Mouse (Mus musculus) erythroblast, adult 5-6 weeks (primary cell): Measurements from ENCODE around the gene Gm10190. TPM values are rescaled to one million over a fixed set of nuclear protein-coding genes. Genes with fewer than 3 reads are reported as not detected.
"Not testable (repeated sequence)": the region's sequence is repeated elsewhere in the genome, so short reads cannot be mapped to it uniquely, and the experiment has no call there.

Experiments
- ATAC-seq: replicated peaks from 2 replicates; pipeline ENCODE4 v1.8.0; 2016; ENCODE audit warnings: moderate number of reproducible peaks, mild to moderate bottlenecking, moderate TSS enrichment, inconsistent platforms; ENCODE audit not compliant: poor library complexity, low FRiP score, severe bottlenecking
- total RNA-seq, 2 experiments: library from RNA; stranded (forward) in 1 of 2; stranded (reverse) in 1 of 2; fragments of 150-400 nt in 1 of 2; fragments of 200-764, 138-1000 nt in 1 of 2; gene quantifications; 2 replicates each; pipeline versions ENCODE4 v1.2.3 to v1.2.4; 2015 to 2017; ENCODE audit warnings: low replicate concordance in 2 of 2

The Gm10190 gene
- total RNA-seq (2015; ENCODE audit: low replicate concordance): not detected in 2 replicates
- total RNA-seq (2017; ENCODE audit: low replicate concordance): not detected in 2 replicates

DNA sequence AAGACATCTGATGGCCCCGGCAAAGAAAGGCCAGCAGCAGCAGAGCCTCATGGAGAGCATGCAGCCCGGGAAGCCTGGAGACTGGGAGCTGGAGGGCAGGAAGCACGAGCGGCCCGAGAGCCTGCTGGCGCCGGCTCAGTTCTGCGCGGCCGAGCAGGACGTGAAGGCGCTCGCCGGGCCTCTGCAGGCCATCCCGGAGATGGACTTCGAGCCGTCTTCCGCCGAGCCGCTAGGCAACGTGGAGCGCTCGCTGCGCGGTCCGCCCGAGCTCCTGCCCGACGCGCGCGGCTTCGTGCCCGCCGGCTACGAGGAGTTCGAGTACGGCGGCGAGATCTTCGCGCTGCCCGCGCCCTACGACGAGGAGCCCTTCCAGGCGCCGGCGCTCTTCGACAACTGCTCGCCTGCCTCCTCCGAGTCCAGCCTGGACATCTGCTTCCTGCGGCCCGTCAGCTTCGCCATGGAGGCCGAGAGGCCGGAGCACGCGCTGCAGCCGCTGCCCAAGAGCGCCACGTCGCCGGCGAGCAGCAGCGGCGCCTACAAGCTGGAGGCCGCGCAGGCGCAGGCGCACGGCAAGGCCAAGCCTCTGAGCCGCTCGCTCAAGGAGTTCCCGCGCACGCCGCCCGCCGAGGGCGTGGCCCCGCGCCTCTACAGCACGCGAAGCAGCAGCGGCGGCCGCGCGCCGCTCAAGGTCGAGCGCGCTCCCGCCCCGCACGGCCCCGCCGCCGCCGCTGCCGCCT is at the start of gene Gm10190:
Gene Gm10190 (minus strand): TSS at position 553 of the 737 bp plus-strand sequence.
- ATAC-seq: peak; percentile 78

DNA sequence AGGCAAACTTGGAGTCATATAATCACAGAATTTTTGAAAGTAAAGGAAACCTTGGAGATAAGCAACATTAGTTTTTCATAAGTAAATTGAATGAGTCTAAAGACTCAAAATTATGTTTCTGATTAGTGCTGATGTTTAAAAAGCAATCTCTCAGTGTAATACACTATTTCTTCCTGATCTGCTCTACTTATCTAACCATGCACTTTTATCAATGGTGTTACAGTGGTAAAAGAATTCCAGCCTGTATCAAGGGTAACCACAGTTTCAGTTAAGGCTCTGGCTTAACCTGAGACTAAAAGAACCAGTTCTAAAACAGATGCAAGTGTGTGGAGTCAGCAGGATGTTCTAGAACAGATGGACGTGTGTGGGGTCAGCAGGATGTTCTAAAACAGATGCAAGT is 47.7 kb upstream of the Gm10190 start:
- ATAC-seq: no peak

DNA sequence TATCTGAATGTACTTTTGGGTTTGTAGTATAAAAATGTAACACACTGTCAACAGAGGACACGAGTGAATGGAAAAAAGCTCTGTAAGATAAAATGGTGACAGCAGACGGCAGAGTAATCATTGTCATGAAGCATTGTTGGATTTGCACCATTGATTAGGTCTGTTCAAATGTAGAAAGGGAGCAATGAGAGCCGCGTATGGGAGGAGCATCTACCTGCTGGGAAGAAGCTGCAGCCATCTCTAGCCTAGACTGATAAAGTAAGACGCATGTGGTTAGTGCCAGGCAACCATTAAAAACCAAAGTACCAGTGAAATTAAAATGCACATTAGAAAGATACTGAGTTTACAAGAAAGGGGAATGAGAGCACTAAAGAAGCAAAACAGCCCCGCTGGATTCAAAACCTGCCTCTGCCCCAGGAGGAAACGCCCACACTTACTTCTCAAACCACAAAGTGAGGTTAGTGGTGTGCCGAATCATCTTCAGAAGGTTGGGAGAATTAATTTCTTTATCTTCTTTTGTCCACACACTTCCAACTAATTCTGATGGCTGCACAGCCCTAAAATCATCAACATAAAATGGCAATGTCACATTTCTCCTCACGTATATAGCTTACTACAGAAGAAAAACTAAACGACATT is 45.4 kb upstream of the Gm10190 start:
- no peak for ATAC-seq

DNA sequence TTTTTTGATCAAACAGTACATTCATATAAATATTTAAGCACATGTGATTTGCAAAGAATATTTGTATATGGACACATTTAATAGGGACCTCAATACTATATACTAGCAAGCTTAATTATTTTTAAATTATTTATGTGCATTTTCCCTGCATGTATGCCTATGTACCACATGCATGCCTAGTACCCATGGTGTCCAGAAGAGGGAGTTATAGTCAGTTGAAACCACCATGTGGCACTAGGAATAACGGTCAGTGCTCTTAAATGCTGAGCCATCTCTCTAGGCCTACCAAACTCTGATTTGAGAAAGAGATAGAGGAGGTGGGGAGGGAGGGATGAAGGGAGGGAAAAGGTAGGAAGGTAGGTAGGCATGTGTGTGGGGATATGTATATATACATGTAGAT is 37.8 kb upstream of the Gm10190 start:
- ATAC-seq: no peak

DNA sequence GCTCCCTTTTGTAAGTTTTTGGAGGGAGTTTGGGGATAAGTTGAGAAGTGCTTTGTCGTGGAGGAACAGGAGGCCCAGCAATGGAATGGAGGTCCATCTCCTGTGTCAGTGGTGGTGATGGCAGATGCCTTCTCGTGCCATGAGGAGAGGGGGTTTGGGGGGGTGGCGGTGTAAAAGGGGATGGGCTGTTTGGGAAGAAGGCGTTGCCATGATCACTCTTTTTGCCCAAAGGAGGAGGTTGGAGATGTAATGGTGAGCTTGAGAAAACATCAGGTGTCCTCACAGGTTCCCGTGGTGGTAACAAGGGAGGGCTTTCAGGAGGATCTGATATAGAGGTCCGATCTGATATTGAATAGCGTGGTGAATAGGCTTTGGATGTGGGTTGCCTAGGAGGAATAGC is 24.9 kb upstream of the Gm10190 start:
- ATAC-seq: no peak

DNA sequence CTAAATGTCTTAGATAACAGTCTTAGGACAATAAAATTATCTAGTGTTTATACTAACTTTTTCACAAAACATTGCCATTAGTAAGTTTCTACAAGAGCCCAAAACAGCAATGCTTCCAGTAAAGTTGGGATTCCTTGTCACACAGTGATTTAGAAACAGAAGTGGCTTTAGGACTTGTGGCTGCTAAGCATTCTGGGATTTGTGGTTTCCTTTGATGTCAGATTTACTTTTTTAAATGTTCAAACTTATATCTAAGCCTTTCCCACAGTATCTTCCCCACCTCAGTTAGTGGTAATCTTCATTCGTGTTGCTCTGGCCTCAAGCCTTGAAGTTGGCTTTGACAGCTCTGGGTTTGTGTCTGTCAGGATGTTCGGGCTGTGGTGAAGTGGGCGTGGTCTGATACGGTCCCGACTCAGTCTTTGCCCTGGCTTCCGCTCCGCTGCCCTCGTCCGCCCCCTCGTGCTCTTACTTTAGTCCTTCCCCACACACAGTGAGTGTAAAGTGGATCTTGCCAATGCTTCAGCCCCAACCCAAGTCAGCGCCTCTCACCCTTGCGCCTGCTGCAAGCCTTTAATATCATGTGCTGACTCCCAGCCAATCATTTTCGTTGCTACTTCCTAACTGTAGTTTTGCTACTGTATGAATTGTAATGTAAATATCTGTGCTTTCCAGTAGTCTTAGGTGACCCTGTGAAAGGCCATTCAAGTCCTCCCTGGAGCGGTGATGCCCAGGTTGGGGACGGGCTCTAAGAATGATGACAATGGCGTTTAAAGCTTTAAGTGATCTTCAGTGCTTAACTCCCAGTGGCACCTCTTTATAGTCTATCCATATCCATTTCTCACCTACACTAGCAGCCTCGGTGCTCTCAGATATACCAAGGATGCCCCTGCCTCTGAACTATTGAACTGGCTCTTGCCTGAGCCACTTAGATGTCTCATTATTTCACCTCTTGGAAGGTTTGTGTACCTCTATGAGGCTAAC is 18.4 kb upstream of the Gm10190 start:
- ATAC-seq: peak; percentile 84

DNA sequence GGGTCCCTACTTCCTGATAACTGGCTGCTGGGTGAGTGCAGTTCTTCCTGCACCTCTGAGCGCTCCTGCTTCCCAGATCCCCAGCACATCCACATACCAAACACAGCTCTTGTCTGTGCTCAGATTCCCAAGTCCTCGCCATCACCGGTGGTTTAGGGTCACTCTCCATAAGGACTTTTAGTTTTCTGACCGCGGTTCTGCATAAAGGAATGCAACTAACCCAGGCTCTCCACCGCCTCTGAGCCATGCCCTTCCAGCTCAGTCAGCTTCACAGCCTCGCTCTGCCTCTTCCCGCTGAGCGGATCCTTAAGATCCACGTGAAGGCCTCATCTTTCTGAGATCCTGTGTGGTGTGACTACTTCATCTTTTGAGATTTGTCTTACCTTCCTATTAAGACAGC is 16.7 kb upstream of the Gm10190 start:
- no peak for ATAC-seq

DNA sequence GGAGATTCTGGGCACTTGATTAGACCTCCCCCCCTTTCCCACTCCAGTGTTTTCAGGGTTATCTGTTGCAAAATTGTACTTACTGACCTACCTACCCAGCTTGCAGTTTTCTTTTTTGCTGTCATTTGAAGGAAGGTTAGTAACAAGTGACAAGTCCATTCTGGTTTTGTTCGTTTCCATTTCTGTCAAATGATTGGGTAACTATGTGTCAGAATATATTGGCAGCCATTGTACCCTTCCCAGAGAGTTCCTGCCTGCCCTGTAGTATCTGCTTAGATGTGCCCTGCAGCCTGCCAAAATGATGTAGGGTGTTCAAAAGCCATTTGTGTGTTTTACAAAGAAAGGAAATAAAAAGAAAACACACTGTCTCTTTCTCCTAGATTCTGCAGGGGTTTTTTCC is 12.3 kb upstream of the Gm10190 start:
- ATAC-seq: no peak

DNA sequence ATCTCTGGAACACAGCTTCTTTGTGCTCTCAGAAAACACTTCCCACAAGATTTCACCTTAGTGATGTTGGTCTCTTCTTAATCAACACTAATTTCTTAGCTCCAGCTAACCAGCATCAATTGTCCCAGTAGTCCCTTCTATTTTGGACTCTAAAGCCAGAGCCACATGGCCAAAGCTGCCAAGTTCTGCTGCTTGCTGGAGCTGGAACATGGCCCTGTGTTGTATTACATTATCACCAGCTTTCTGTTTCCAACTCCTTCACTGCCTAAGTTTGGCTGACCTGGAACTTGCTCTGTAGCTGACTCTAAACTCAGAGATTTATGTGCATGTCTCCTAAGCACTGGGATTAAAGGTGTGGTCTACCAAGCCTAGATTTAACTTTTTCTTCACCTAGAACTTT is 5.0 kb upstream of the Gm10190 start:
- not testable (repeated sequence) for ATAC-seq

DNA sequence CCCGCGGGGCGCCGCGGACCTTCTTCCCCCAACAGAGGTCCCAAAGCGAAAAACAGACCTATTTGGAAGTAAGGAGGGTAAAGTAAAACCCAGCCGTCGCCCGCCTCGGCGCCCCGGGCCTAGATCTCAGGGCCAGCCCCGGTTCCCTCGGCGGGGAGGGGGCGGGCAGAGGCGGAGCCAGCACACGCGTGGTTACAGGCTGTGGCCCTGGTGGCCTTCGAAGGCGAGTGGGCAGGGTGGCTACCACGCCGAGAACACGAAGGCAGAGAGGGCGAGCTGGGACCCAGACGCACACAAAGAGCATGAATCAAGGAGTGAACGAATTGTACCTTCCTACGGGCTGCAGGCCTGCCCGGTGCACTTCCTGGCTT is 370 bp upstream of the Gm10190 start:
- no peak for ATAC-seq

DNA sequence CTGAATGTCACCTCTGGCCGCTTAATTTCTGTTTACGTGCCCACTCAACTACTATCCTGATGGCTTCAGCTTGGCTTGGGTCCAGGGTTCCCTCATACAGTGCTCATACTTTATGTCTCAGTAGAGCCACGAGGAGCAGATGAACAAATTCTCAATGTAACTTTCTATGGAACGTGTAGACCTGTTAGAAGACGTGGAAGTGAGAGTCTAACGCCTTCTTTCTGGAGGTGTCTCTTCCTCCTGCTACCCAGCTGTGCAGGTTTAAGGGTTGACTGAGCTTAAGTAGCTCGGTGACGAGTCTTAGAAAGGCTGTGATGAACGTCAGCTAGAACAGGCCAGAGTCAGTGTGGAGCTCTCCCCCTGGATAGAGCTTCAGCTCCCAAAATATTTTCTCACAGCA is 4.7 kb downstream of the Gm10190 start:
- no peak for ATAC-seq

DNA sequence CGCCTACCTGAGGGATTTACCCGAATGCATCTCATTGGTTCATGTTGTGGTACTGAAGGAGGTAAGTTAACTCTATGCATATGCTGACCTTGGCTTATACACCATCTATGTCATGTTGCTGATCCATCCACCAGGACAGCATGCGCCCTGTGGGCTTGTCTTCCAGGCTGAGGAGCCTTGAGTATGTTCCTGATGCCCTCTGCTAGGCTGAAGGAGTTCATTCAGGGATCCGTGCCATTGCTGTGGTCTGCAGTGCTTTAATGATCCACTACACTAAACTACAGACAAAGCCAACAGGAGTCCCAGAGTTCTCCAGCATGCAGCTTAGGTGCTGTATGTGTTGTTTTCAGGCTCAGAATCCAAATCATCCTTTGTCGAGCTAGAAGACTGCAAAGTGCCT is 6.1 kb downstream of the Gm10190 start:
- no peak for ATAC-seq

DNA sequence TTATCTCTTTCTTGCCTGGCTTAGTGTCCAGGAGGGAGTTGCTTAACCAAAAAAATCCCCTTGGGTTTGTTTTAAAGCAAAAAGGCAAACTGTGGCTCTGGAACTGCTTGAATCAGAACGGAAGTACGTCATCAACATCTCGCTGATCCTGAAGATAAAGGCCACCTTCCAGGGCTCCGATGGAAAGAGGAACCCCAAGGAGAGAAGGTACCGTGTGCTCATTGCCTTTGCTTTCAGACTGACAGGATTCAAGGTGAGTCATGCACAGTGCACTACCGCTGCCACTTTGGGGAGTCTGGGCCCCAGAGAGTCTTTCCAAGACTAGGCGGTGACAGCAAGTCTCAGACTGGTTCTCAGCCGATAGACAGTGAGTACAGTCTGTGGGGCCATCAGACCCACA is 13.1 kb downstream of the Gm10190 start:
- ATAC-seq: no peak

DNA sequence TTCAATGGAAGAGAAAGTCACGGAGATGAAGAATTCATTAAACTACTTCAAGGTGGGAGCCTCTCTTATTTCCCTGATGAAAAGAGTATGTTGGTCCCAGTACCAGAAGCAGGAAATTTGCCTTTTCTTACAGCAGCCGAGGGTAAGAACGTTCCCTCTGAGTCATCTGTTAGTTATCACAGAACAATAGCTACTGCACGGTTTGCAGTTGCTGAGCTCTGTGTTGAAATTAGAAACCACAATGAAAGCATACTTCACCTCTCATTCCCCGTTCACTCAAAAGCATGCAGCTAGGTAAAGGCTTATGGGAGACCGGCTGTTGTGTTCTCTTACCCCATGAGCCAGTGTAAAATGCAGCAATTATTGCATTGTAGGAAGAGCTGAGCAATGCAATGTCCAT is 26.1 kb downstream of the Gm10190 start:
- no peak for ATAC-seq

DNA sequence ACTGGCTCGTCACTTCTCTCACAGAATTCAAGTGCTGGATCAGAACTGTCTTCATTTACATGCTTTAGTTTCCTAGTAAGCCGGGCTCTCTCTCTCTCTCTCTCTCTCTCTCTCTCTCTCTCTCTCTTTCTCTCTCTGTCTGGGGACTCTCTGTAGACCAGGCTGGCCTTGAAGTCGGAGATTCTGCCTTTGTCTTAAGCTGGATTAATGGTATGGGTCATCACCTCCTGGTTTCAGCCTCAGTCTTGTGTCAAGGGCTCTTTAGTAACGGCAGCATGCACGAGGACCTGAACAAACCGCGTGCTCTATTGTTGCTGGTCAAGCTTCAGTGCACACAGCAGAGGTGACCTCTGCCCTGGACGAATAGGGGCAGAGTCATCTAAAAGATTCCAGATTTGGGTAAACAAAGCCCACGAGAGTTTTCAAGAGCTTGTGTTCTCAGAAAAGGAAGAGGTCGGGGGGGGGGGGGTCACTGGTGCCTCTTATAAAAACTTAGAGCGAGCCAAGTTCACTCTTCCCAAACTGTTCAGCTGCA is 26.7 kb downstream of the Gm10190 start:
- no peak for ATAC-seq

DNA sequence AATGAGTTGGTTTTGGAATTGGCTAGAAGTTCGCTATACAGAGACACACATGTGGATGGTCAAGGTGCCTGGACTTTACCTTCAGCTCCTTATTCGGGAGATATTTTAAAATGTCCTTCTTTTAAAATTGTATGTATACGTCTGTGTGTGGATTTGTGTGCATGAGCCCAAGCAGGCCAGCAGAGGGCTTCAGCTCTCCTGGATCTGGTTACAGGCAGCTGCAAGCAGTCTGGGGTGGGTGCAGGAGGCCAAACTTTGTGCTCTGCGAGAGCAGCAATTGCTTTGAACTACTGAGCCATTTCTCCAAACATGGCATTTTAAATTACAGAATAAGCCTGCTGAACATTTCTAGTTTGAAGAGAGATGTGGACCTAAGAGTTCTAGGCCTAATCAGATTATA is 28.1 kb downstream of the Gm10190 start:
- no peak for ATAC-seq

DNA sequence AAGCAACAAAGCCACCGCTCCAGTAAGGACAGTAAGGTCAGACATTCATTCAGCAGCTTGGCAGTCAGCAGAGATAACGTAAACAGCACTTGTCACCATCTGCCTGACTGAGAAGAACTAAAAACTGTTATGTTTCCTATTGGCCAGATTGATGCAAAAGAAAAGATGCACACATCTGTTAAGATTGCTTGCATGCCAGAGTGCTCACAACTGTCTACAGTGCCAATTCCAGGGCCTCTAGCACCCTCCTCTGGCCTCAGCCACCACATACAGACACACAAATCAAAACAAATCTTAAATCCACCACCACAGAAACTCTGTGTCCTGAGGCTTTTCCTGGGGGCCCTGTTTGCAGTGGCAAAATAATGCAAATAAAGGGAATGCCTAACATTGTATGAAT is 41.0 kb downstream of the Gm10190 start:
- no peak for ATAC-seq

DNA sequence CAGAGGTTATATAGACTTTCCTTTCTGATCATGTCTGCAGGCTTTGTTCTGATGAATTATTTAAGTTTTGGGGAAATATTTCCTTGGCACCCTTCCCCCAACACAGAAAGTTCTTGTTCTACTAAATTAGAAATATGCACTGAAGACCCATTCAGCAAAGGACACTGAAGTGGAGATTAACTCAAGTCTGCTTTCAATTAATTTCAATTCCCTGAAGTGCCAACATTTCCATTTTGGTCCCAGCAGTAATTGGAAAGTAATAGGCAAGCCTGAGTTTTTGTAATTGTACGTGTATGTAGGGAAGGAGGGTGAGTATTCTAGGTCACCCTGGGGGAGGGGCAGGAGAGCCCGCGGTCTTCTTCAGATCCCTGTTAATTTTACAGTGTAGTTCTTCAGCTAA is 46.9 kb downstream of the Gm10190 start:
- ATAC-seq: no peak

DNA sequence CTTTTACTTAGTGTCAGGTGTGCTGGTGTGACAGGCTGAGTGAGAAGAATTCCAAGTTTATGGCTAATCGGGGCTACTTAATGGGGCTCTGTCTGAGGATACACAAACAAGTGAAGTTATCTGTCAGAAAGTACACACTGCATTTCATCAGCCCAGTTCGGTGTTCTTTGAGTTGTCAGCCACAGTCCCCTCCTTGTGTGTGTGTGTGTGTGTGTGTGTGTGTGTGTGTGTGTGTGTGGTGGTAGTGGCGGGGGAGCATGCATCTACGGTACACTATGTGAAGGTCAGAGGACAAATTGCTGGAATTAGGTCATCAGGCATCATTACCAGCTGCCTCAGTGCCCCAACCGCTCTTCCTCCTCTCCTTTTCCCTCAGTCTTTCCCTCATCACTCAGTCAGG is 47.9 kb downstream of the Gm10190 start:
- ATAC-seq: no peak

DNA sequence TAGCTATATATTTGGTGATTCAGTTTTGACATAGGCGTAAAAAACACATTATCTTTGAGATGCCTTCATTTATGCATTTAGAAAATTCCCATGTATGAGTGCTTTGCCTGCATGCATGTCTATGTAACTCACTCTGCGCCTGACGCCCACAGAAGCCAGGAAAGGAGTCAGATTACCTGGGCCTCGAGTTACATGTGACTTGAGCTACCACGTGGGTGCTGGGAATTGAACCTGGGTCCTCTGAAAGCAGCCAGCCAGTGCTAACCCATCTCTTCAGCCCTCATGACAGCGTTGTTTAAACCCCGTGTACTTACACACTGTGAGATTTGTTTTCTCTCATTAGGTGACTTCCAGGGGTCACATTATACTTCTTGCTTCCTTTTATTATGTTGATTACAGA is 48.8 kb downstream of the Gm10190 start:
- no peak for ATAC-seq
